Mouse (Mus musculus) myocyte (in vitro differentiated cells): ENCODE results near the gene Dlgap4.

ENCODE experiments used
- CEBPB ChIP-seq: IDR thresholded peaks from 2 replicates; pipeline ENCODE4 v1.6.1; 2011; ENCODE audit warnings: mild to moderate bottlenecking, moderate library complexity; ENCODE audit not compliant: poor library complexity, insufficient read depth, severe bottlenecking
- MAX ChIP-seq: IDR thresholded peaks from one replicate; pipeline ENCODE4 v1.6.1; 2011; ENCODE audit warnings: low read depth, mild to moderate bottlenecking, control low read depth
- MYOD1 ChIP-seq, 3 experiments: IDR thresholded peaks; one replicate each; pipeline ENCODE4 v1.6.1; 2011; ENCODE audit warnings: control low read depth in 2 of 3, low read depth in 2 of 3, mild to moderate bottlenecking in 2 of 3, moderate library complexity in 1 of 3; ENCODE audit not compliant: insufficient read length in 2 of 3, control insufficient read depth in 1 of 3
- MYOG ChIP-seq, 3 experiments: IDR thresholded peaks; one replicate each; pipeline ENCODE4 v1.6.1; 2011; ENCODE audit warnings: control low read depth in 2 of 3, low read depth in 2 of 3, mild to moderate bottlenecking in 2 of 3; ENCODE audit not compliant: insufficient read length in 2 of 3, control insufficient read depth in 1 of 3, insufficient read depth in 1 of 3
- POLR2A ChIP-seq: IDR thresholded peaks from one replicate; pipeline ENCODE4 v1.6.1; 2011; ENCODE audit warnings: low read depth, mild to moderate bottlenecking, control low read depth, moderate library complexity; ENCODE audit not compliant: insufficient read length
- POLR2AphosphoS2 ChIP-seq: IDR thresholded peaks from one replicate; pipeline ENCODE4 v1.6.1; 2011; ENCODE audit warnings: low read depth, control low read depth; ENCODE audit not compliant: insufficient read length
- USF1 ChIP-seq: IDR thresholded peaks from one replicate; pipeline ENCODE4 v1.6.1; 2011; ENCODE audit warnings: low read depth, mild to moderate bottlenecking, control low read depth, moderate library complexity

DNA sequence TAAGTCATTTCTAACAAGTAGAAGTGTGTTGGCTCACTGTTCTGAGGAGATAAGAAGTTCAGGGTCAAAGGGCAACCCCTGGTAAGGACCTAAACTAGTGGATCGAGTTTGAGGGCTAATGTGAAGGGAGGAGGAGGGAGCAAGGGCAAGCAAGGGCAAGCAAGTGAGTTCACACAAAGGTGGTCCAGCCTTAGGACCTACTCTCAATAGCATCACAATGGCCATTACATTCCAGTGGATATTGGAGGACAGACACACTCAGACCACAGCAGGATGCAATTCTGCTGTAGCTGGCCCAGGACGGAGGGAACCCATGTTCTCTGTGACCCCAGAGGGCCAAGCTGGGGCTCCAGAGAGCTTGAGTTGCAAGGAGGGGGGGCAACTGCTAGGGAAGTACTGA is 77.3 kb downstream of the Dlgap4 start:
- no peak for TF ChIP-seq CEBPB
- TF ChIP-seq POLR2A, result no peak
- no peak for TF ChIP-seq POLR2AphosphoS2
- TF ChIP-seq MYOD1 (IDR thresholded peaks at IDR 0.05; ENCODE audit: control insufficient read depth in 1 of 3, insufficient read length in 2 of 3, low read depth in 2 of 3), result no peak
- TF ChIP-seq MYOG (IDR thresholded peaks at IDR 0.05; ENCODE audit: control insufficient read depth in 1 of 3, insufficient read depth in 1 of 3, insufficient read length in 2 of 3, low read depth in 2 of 3), result no peak
- TF ChIP-seq USF1, result no peak
- TF ChIP-seq MAX, result no peak
